Mouse (Mus musculus) midbrain, postnatal 0 days (tissue): ENCODE measurements around the gene Gm17949. TPM values are rescaled to one million over a fixed set of nuclear protein-coding genes. Genes with fewer than 3 reads are reported as not detected.

Experiments used
- ATAC-seq: fragments of 200-750 bp; cut with Nextera tagmentation; 2 replicates; pipeline ENCODE4 v1.8.0; 2017; ENCODE audit warnings: moderate number of reproducible peaks, mild to moderate bottlenecking, moderate TSS enrichment, moderate library complexity; ENCODE audit not compliant: low FRiP score
- DNase-seq: peaks from one replicate; pipeline ENCODE4 v3.0.0-alpha.2; 2015; ENCODE audit warnings: low spot score
- H3K27ac ChIP-seq: fragments of 300-500 bp; sonication (generic); 2 replicates; pipeline ENCODE4 v1.5.1; 2014; ENCODE audit warnings: low read depth, mild to moderate bottlenecking, low read length, mixed read lengths
- H3K27me3 ChIP-seq: fragments of 300-500 bp; sonication (generic); 2 replicates; pipeline ENCODE4 v1.6.1; 2014; ENCODE audit warnings: low read length, control low read depth, mixed read lengths; ENCODE audit not compliant: insufficient read depth
- H3K36me3 ChIP-seq: fragments of 300-500 bp; sonication (generic); 2 replicates; pipeline ENCODE4 v1.6.1; 2014; ENCODE audit warnings: low read length, control low read depth, mixed read lengths; ENCODE audit not compliant: insufficient read depth
- H3K4me1 ChIP-seq: fragments of 300-500 bp; sonication (generic); 2 replicates; pipeline ENCODE4 v1.6.1; 2014; ENCODE audit warnings: mild to moderate bottlenecking, control low read depth, antibody characterized with exemption, low read length, mixed read lengths; ENCODE audit not compliant: insufficient read depth
- H3K4me2 ChIP-seq: fragments of 300-500 bp; sonication (generic); 2 replicates; pipeline ENCODE4 v1.6.1; 2014; ENCODE audit warnings: low read depth, mild to moderate bottlenecking, low read length, mixed read lengths; ENCODE audit not compliant: poor library complexity, severe bottlenecking
- H3K4me3 ChIP-seq: fragments of 300-500 bp; sonication (generic); 2 replicates; pipeline ENCODE4 v1.5.1; 2014; ENCODE audit warnings: low read depth, mild to moderate bottlenecking, low read length, moderate library complexity
- H3K9ac ChIP-seq: fragments of 300-500 bp; sonication (generic); replicated peaks from 2 replicates; pipeline ENCODE4 v1.6.1; 2014; ENCODE audit warnings: mild to moderate bottlenecking, low read length, moderate library complexity, mixed read lengths; ENCODE audit not compliant: poor library complexity, severe bottlenecking
- H3K9me3 ChIP-seq: fragments of 300-500 bp; sonication (generic); 2 replicates; pipeline ENCODE4 v1.6.1; 2016; ENCODE audit warnings: low read length, control low read depth
- CTCF ChIP-seq: IDR thresholded peaks from 2 replicates; pipeline ENCODE4 v1.5.1; 2016; ENCODE audit warnings: antibody characterized with exemption, mild to moderate bottlenecking
- WGBS: fragments of 180-500 bp; shearing (Covaris S2); extraction: QIAGEN DNeasy Blood & Tissue Kit; methylation state at CpG from one replicate; pipeline ENCODE4 v1.1.7; 2014; 5-methylcytosine and 5-hydroxymethylcytosine counted together
- polyA plus RNA-seq: library from polyadenylated mRNA; unstranded; fragments of >200 nt; fragmentation: Nextera tagmentation; extraction: Ambion mirVana; gene quantifications from 2 replicates; pipeline ENCODE4 v1.2.1, GENCODE M21; 2015
- total RNA-seq: library from RNA; depleted of rRNA; stranded (reverse); fragments of >200 nt; gene quantifications from 2 replicates; pipeline ENCODE4 v1.2.3, GENCODE M21; 2014; rRNA removed

The Gm17949 gene
- total and polyA plus RNA-seq, 2 experiments from 2014 or later, result 0.22 to 0.38 TPM

DNA sequence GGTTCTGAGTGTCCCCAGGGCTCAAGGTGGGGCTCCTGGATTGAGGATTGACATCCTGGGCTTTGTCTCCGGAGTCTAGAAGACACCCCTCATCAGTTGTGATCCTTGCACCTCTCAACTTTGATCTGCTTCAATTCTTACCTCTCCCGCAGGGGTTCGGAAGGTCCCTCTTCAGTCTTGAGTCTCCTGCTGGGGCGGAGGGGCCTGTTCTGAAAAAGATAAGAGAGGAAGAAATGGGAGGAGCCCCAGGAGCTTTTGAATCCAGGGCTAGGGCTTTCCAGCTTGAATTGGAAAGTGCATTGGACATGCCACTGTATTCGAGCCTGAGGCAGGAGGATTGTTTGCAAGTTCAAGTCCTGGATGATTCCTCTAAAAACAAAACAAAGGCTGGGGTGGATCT, 55.6 kb downstream of the Gm17949 start:
- H3K36me3 ChIP-seq, result no peaks in the 10 kb centered on the region
- TF ChIP-seq CTCF, result no peak
- H3K4me1 ChIP-seq, result no peaks in the 10 kb centered on the region
- DNase-seq, result no peak
- no peak overlapping the region for H3K4me3 ChIP-seq
- WGBS, result 68% methylated on average over 5 of the region's 5 CpGs
- H3K4me2 ChIP-seq, result no peak overlapping the region
- H3K27me3 ChIP-seq, result peaks cover 8% of the 10 kb centered on the region
- H3K27ac ChIP-seq, result no peak overlapping the region
- H3K9me3 ChIP-seq, result no peaks in the 10 kb centered on the region
- ATAC-seq, result no peak
- no peak overlapping the region for H3K9ac ChIP-seq

- Histone ChIP-seq H3K9me3 (no peaks in the 10 kb centered on the region), H3K36me3 (no peaks in the 10 kb centered on the region), H3K9ac (no peak overlapping the region), H3K27ac (no peak overlapping the region), H3K4me2 (peak overlapping the region; percentile 16), H3K4me1 (no peaks in the 10 kb centered on the region), H3K27me3 (no peaks in the 10 kb centered on the region), H3K4me3 (peak overlapping the region; percentile 12; the same call in 1 of the 2 replicates)
- no peak for DNase-seq
- ATAC-seq, result no peak
- no peak for TF ChIP-seq CTCF
- WGBS, result 11% methylated on average over 9 of the region's 9 CpGs
Measured at GRCm38 (mm10) chr17:57070272-57070671, 59.0 kb downstream of the Gm17949 start.

DNA sequence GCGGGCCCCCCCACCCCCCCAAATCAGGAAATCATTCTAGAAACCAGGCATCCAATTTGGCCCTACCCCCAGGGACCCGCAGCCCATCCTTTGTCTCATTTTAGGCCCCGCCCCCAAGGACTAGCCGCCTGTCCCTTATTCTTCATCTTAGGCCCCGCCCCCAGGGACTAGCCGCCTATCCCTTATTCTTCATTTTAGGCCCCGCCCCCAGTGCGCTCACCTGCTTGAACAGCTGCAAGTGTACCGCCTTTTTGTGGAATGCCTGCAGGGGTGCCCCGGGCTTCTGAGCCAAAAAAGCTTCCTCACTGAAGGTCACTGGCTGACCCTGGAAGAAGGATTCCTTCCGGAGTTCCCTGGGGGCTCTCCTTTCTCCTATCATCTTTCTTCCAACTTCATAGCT, 59.4 kb downstream of the Gm17949 start:
- H3K36me3 ChIP-seq, result no peaks in the 10 kb centered on the region
- H3K9ac ChIP-seq, result no peak overlapping the region
- H3K9me3 ChIP-seq, result no peaks in the 10 kb centered on the region
- no peak for TF ChIP-seq CTCF
- WGBS, result 8% methylated on average over 10 of the region's 11 CpGs
- H3K4me1 ChIP-seq, result no peaks in the 10 kb centered on the region
- no peak overlapping the region for H3K27ac ChIP-seq
- H3K4me2 ChIP-seq, result peak overlapping the region; percentile 16
- H3K4me3 ChIP-seq, result peak overlapping the region; percentile 12; the same call in 1 of the 2 replicates
- no peaks in the 10 kb centered on the region for H3K27me3 ChIP-seq
- ATAC-seq (peak; percentile 38; the same call in 1 of the 2 replicates), DNase-seq (peak; percentile 49)

Other genes starting within 250 kb of the Gm17949 start
- 91.0 and 93.8 TPM in 2 replicates for gene Dus3l, start 246.7 kb upstream of the Gm17949 start, total RNA-seq
- 103 and 114 TPM in 2 replicates for gene Dus3l, start 246.7 kb upstream of the Gm17949 start, polyA plus RNA-seq
- gene Prr22, start 241.2 kb upstream of the Gm17949 start, total RNA-seq, result 0.44 and 1.3 TPM in 2 replicates
- 0.61 and 1.1 TPM in 2 replicates for gene Prr22, start 241.2 kb upstream of the Gm17949 start, polyA plus RNA-seq
- 5.1 and 5.7 TPM in 2 replicates for gene Rfx2, start 180.5 kb upstream of the Gm17949 start, total RNA-seq
- 2.3 and 3.0 TPM in 2 replicates for gene Rfx2, start 180.5 kb upstream of the Gm17949 start, polyA plus RNA-seq
- gene Acsbg2, start 137.0 kb upstream of the Gm17949 start, total RNA-seq, result 0.11 TPM in 1 of 2 replicates, not detected in the other
- gene Acsbg2, start 137.0 kb upstream of the Gm17949 start, polyA plus RNA-seq, result not detected in 2 replicates
- gene 1700061G19Rik, start 136.0 kb upstream of the Gm17949 start, total RNA-seq, result not detected in 2 replicates
- 0.45 and 0.72 TPM in 2 replicates for gene 1700061G19Rik, start 136.0 kb upstream of the Gm17949 start, polyA plus RNA-seq
- gene Mllt1, start 76.1 kb upstream of the Gm17949 start, total RNA-seq, result 136 and 145 TPM in 2 replicates
- gene Mllt1, start 76.1 kb upstream of the Gm17949 start, polyA plus RNA-seq, result 60.2 and 63.5 TPM in 2 replicates
- not detected in 2 replicates for gene Acer1, start 29.3 kb upstream of the Gm17949 start, total RNA-seq
- gene Acer1, start 29.3 kb upstream of the Gm17949 start, polyA plus RNA-seq, result not detected in 2 replicates
- gene Clpp, start 21.2 kb upstream of the Gm17949 start, total RNA-seq, result 126 and 139 TPM in 2 replicates
- 158 and 170 TPM in 2 replicates for gene Clpp, start 21.2 kb upstream of the Gm17949 start, polyA plus RNA-seq
- 44.3 and 64.8 TPM in 2 replicates for gene Alkbh7, start 14.1 kb upstream of the Gm17949 start, total RNA-seq
- gene Alkbh7, start 14.1 kb upstream of the Gm17949 start, polyA plus RNA-seq, result 75.5 and 75.8 TPM in 2 replicates
- not detected in 2 replicates for gene Pspn, start 11.5 kb upstream of the Gm17949 start, total RNA-seq
- 0.37 and 0.54 TPM in 2 replicates for gene Pspn, start 11.5 kb upstream of the Gm17949 start, polyA plus RNA-seq
- gene Gtf2f1, start 181 bp upstream of the Gm17949 start, total RNA-seq, result 37.8 and 47.8 TPM in 2 replicates
- gene Gtf2f1, start 181 bp upstream of the Gm17949 start, polyA plus RNA-seq, result 66.4 and 67.5 TPM in 2 replicates
- 73.6 and 76.9 TPM in 2 replicates for gene Khsrp, start 20.1 kb downstream of the Gm17949 start, total RNA-seq
- 25.3 and 31.6 TPM in 2 replicates for gene Khsrp, start 20.1 kb downstream of the Gm17949 start, polyA plus RNA-seq
- 0.85 TPM in 1 of 2 replicates, not detected in the other for gene Slc25a41, start 30.2 kb downstream of the Gm17949 start, total RNA-seq
- gene Slc25a41, start 30.2 kb downstream of the Gm17949 start, polyA plus RNA-seq, result not detected in 2 replicates
- gene Crb3, start 47.6 kb downstream of the Gm17949 start, total RNA-seq, result 6.2 and 8.5 TPM in 2 replicates
- gene Crb3, start 47.6 kb downstream of the Gm17949 start, polyA plus RNA-seq, result 3.5 and 5.1 TPM in 2 replicates
- 109 and 146 TPM in 2 replicates for gene Slc25a23, start 48.4 kb downstream of the Gm17949 start, total RNA-seq
- 42.9 and 44.5 TPM in 2 replicates for gene Slc25a23, start 48.4 kb downstream of the Gm17949 start, polyA plus RNA-seq
- 0.27 and 1.0 TPM in 2 replicates for gene Dennd1c, start 67.0 kb downstream of the Gm17949 start, total RNA-seq
- gene Dennd1c, start 67.0 kb downstream of the Gm17949 start, polyA plus RNA-seq, result 1.9 and 2.3 TPM in 2 replicates
- 186 and 206 TPM in 2 replicates for gene Tubb4a, start 76.3 kb downstream of the Gm17949 start, total RNA-seq
- 408 and 417 TPM in 2 replicates for gene Tubb4a, start 76.3 kb downstream of the Gm17949 start, polyA plus RNA-seq
- 2.2 and 3.8 TPM in 2 replicates for gene Tnfsf9, start 93.9 kb downstream of the Gm17949 start, total RNA-seq
- 3.6 and 4.5 TPM in 2 replicates for gene Tnfsf9, start 93.9 kb downstream of the Gm17949 start, polyA plus RNA-seq
- gene Cd70, start 138.3 kb downstream of the Gm17949 start, total RNA-seq, result 0.82 TPM in 1 of 2 replicates, not detected in the other
- 1.2 and 1.4 TPM in 2 replicates for gene Cd70, start 138.3 kb downstream of the Gm17949 start, polyA plus RNA-seq
- gene Tnfsf14, start 182.7 kb downstream of the Gm17949 start, total RNA-seq, result not detected in 2 replicates
- not detected in 2 replicates for gene Tnfsf14, start 182.7 kb downstream of the Gm17949 start, polyA plus RNA-seq
- gene C3, start 216.7 kb downstream of the Gm17949 start, total RNA-seq, result 0.49 and 8.6 TPM in 2 replicates
- 1.7 and 2.9 TPM in 2 replicates for gene C3, start 216.7 kb downstream of the Gm17949 start, polyA plus RNA-seq
- 19.2 and 20.9 TPM in 2 replicates for gene Gpr108, start 237.0 kb downstream of the Gm17949 start, total RNA-seq
- 22.6 and 23.1 TPM in 2 replicates for gene Gpr108, start 237.0 kb downstream of the Gm17949 start, polyA plus RNA-seq
- gene Trip10, start 238.0 kb downstream of the Gm17949 start, total RNA-seq, result 3.8 and 5.5 TPM in 2 replicates
- gene Trip10, start 238.0 kb downstream of the Gm17949 start, polyA plus RNA-seq, result 5.4 and 5.5 TPM in 2 replicates